Mouse (Mus musculus) bone marrow, adult 2 months (tissue): ENCODE measurements around the gene Acd. TPM values are rescaled to one million over a fixed set of nuclear protein-coding genes. Genes with fewer than 3 reads are reported as not detected.
A peak's percentile ranks its signal among the peaks of the same experiment; 100 is the strongest.

Source experiments
- H3K27ac ChIP-seq: fragments of 200-500 bp; 2 replicates; pipeline ENCODE4 v1.5.1; 2012; ENCODE audit warnings: low read depth, mild to moderate bottlenecking, control low read depth, inconsistent platforms, low read length; ENCODE audit not compliant: control insufficient read depth, poor library complexity, insufficient read depth
- H3K4me1 ChIP-seq: fragments of 200-500 bp; 2 replicates; pipeline ENCODE4 v1.6.1; 2011; ENCODE audit warnings: low read length; ENCODE audit not compliant: control insufficient read depth, insufficient read depth
- H3K4me3 ChIP-seq: fragments of 200-500 bp; replicated peaks from 2 replicates; pipeline ENCODE3; 2011; ENCODE audit warnings: mild to moderate bottlenecking, low read depth, low read length, control low read depth; ENCODE audit not compliant: control insufficient read depth
- CTCF ChIP-seq: fragments of 200-500 bp; IDR thresholded peaks from 2 replicates; pipeline ENCODE4 v1.5.1; 2011; ENCODE audit warnings: low read length, control low read depth; ENCODE audit not compliant: control insufficient read depth, insufficient read depth
- POLR2A ChIP-seq: fragments of 200-500 bp; IDR thresholded peaks from 2 replicates; pipeline ENCODE4 v1.6.1; 2011; ENCODE audit warnings: low read depth, mild to moderate bottlenecking, control low read depth, low read length, borderline replicate concordance; ENCODE audit not compliant: control insufficient read depth
- WGBS: fragments of 180-500 bp; shearing (Covaris S2); methylation state at CpG from one replicate; pipeline ENCODE4 v1.1.7; 2018; 5-methylcytosine and 5-hydroxymethylcytosine counted together
- polyA plus RNA-seq: library from polyadenylated mRNA; stranded (reverse); fragments of >200 nt; gene quantifications from 2 replicates; pipeline ENCODE4 v1.2.4, GENCODE M21; 2011; ENCODE audit warnings: low replicate concordance; ENCODE audit not compliant: missing spikeins, insufficient read depth, insufficient read length

Acd gene
- polyA plus RNA-seq, 1 experiment, result 33.4 TPM

- TF ChIP-seq POLR2A (no peak), CTCF (no peak)
- Histone ChIP-seq H3K4me3 (no peak overlapping the region), H3K27ac (no peak overlapping the region), H3K4me1 (no peaks in the 10 kb centered on the region; the same call in 1 of the 2 replicates)
- WGBS, result 91% methylated on average over 35 of the region's 35 CpGs
Measured at GRCm38 (mm10) chr8:105689256-105689982, 11.5 kb downstream of the Acd start.

- WGBS, result 73% methylated on average over 14 of the region's 14 CpGs
Measured at GRCm38 (mm10) chr8:105688242-105688752, 12.6 kb downstream of the Acd start.

GRCm38 (mm10) chr8:105687512-105687911 is 13.4 kb downstream of the Acd start:
- no peaks in the 10 kb centered on the region; the same call in 1 of the 2 replicates for H3K4me1 ChIP-seq
- no peak for TF ChIP-seq POLR2A
- H3K27ac ChIP-seq, result no peak overlapping the region
- 87% methylated on average over 8 of the region's 8 CpGs for WGBS
- H3K4me3 ChIP-seq, result no peak overlapping the region

More at GRCm38 (mm10) chr8:105688242-105688752, 12.6 kb downstream of the Acd start:
- Histone ChIP-seq H3K4me3 (no peak overlapping the region), H3K27ac (no peak overlapping the region; the same call in 1 of the 2 replicates), H3K4me1 (no peaks in the 10 kb centered on the region; the same call in 1 of the 2 replicates)
- TF ChIP-seq POLR2A, result no peak
- TF ChIP-seq CTCF, result no peak

GRCm38 (mm10) chr8:105686551-105686950 is 14.4 kb downstream of the Acd start:
- TF ChIP-seq POLR2A (no peak), CTCF (no peak)
- 22% methylated on average over 6 of the region's 6 CpGs for WGBS
- peak overlapping the region; percentile 50 for H3K4me3 ChIP-seq

GRCm38 (mm10) chr8:105685796-105686308 is 15.1 kb downstream of the Acd start, which contains the start of gene Carmil2:
TSS of gene Carmil2 (plus strand) at chr8:105686274.
- H3K4me1 ChIP-seq, result no peaks in the 10 kb centered on the region; the same call in 1 of the 2 replicates
- 3% methylated on average over 26 of the region's 26 CpGs for WGBS
- TF ChIP-seq POLR2A, result no peak; the same call in 1 of the 2 replicates
- TF ChIP-seq CTCF, result peak; percentile 92
- H3K27ac ChIP-seq, result peak within 1 kb of the TSS; percentile 83
- peak within 1 kb of the TSS; percentile 74 for H3K4me3 ChIP-seq

More at GRCm38 (mm10) chr8:105686551-105686950, 14.4 kb downstream of the Acd start:
- Histone ChIP-seq H3K4me1 (no peaks in the 10 kb centered on the region; the same call in 1 of the 2 replicates), H3K27ac (peak overlapping the region; percentile 83)

GRCm38 (mm10) chr8:105685325-105685724 is 15.6 kb downstream of the Acd start:
- Histone ChIP-seq H3K4me3 (no peak overlapping the region), H3K27ac (no peak overlapping the region; the same call in 1 of the 2 replicates), H3K4me1 (no peaks in the 10 kb centered on the region; the same call in 1 of the 2 replicates)
- 51% methylated on average over 7 of the region's 7 CpGs for WGBS
- TF ChIP-seq POLR2A (no peak), CTCF (no peak)

- Histone ChIP-seq H3K27ac (no peak overlapping the region), H3K4me3 (no peak overlapping the region), H3K4me1 (no peaks in the 10 kb centered on the region)
- no peak for TF ChIP-seq CTCF
- TF ChIP-seq POLR2A, result no peak
- WGBS, result 86% methylated on average over 1 of the region's 1 CpGs
Measured at GRCm38 (mm10) chr8:105677891-105678290, 23.0 kb downstream of the Acd start.

- H3K4me3 ChIP-seq, result no peak overlapping the region
- 52% methylated on average over 3 of the region's 3 CpGs for WGBS
- TF ChIP-seq CTCF, result no peak
- TF ChIP-seq POLR2A, result no peak
Measured at GRCm38 (mm10) chr8:105661167-105661566, 39.7 kb downstream of the Acd start.

More at GRCm38 (mm10) chr8:105661167-105661566, 39.7 kb downstream of the Acd start:
- H3K4me1 ChIP-seq, result no peaks in the 10 kb centered on the region
- no peak overlapping the region for H3K27ac ChIP-seq
